Mouse (Mus musculus): Measurements from ENCODE around the gene Usp8.

Gene Usp8

GRCm38 (mm10) chr2:126740314-126740713 lies 33.2 kb downstream of the Usp8 start:
- DNase-seq (ENCODE audit: low read depth, low spot score): no peak

DNA sequence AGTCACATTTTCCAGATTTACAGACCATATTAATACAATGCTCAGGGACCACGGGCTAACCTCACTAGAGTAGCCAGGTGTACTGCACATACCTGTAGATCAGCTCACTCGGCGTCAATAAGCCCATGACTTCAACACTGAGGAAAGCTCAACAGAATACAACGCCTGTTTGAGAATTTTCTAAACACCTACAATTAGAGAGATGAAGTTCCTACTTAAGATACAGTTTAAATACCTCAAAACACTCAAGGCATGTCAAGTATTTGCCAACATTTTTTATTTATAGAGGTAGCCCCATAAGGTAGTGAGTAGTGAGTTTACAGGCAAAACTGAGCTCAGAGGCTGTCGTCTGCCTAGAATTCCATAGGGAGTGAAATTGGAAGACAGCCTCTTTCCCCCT lies 36.3 kb downstream of the Usp8 start:
- DNase-seq (ENCODE audit: low read depth, low spot score): no peak

DNA sequence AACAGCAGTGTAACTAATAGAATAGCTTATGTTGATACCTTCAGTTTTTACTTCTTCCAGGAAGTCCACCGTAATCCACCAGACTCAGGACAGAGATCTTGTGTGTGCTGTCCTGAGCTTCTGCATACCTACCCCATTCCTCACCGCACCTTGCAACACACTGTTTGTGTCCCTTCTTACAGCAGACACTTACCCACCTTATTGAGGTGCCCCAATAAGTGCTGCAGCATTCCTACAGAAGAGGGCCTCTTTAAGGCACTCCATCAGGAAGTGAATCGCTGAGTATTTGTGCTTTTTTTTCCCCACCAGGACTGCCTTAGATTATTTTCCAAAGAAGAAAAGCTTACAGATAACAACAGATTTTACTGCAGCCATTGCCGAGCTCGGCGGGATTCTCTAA lies 48.5 kb downstream of the Usp8 start:
- no peak for DNase-seq (ENCODE audit: low read depth, low spot score)

DNA sequence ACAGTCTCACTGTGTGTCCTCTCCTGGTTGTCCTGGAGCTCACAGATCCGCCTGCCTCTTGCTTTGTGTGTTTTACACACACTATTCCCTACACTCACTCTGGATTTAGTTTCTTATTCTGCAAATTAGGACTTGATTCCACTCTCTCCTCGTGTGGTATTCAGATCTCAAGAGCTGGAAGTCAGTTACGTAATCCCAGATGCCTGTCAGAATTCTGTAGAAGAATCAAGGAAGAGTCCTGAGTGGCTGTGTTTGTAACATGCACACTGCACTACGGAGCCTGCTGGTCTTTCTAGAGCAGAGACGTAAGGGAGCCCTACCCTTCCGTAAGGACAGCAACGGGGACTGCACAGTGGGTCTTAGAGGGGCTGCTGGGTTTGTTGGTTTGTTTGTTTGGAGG lies 52.2 kb downstream of the Usp8 start:
- no peak for DNase-seq (ENCODE audit: low read depth, low spot score)

DNA sequence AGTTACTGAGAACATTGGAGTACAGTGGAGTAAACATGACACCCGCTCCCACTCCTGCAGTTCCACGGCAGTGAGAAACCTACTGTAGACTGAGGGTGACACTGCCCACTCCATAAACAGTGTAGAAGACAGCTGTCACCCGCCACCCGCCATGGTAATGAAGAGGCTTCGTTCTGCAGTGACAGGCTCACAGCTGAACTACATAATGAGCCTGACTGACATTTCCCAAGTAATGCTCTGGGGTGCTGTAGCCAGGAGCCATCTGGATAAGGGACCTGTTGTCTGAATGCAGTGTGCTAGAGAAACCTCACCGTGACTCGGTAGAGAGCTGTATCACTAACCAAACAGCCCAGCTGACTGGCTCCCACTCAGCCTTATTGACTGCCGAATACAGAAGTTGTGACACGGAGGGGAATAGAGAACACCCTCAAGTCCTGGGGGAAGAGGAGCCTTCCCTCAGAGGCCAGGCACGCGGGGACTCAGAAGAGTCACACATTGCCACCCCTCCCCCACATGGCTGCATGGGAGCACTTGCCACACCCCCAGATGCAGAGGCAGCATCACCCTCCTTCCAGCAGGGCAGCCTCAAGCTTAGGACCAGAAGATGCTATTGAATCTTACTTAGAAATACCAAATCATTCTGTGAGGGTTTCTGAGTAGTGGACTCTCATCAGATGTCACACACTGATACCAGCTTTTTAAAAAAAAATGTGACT lies 58.9 kb downstream of the Usp8 start:
- DNase-seq (ENCODE audit: low read depth, low spot score): no peak

GRCm38 (mm10) chr2:126767599-126767998 lies 60.5 kb downstream of the Usp8 start:
- DNase-seq (ENCODE audit: low read depth, low spot score): no peak

DNA sequence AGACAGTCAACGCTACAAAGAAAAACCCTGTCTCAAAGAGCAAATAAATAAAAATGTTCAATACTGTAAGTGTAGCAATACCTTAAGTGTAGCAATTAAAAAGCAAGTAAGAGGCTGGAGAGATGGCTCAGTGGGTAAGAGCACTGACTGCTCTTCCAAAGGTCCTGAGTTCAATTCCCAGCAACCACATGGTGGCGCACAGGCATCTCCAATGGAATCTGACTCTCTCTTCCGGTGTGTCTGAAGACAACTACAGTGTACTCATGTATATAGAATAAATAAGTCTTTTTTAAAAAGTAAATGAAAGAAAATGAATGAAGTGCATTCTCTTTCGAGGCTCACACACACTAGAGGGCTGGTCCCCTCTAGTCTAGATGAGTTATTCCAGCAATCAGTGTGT lies 61.1 kb downstream of the Usp8 start:
- no peak for DNase-seq (ENCODE audit: low read depth, low spot score)

- DNase-seq (ENCODE audit: low read depth, low spot score): no peak
These were observed 62.5 kb downstream of the Usp8 start for GRCm38 (mm10) chr2:126769431-126770181.

GRCm38 (mm10) chr2:126772217-126772616 lies 65.1 kb downstream of the Usp8 start:
- no peak for DNase-seq (ENCODE audit: low read depth, low spot score)

- no peak for DNase-seq (ENCODE audit: low read depth, low spot score)
These were observed 68.8 kb downstream of the Usp8 start for GRCm38 (mm10) chr2:126775951-126776350.

- no peak for DNase-seq (ENCODE audit: low read depth, low spot score)
These were observed 69.3 kb downstream of the Usp8 start for GRCm38 (mm10) chr2:126776416-126776815.

DNA sequence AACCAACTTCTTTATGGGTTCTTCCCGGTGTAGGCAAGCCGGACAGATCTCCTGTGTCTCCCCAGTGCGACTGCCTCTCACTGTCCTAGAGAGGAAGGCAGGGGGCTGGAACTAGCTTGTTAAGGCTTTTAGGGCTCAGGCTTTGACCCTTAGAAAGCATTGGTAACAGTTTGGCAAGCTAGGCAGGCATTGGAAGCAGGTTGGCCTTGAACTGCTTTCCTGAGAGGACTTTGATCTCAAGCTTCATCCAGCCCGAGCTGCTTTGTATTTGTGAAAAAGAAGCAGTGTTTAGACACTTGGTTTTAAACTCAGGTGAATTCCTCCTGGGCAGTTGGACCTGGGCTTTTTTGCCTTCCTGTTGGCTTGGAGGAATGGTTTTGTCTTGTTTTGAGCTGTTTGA lies 71.7 kb downstream of the Usp8 start:
- no peak for DNase-seq (ENCODE audit: low read depth, low spot score)

DNA sequence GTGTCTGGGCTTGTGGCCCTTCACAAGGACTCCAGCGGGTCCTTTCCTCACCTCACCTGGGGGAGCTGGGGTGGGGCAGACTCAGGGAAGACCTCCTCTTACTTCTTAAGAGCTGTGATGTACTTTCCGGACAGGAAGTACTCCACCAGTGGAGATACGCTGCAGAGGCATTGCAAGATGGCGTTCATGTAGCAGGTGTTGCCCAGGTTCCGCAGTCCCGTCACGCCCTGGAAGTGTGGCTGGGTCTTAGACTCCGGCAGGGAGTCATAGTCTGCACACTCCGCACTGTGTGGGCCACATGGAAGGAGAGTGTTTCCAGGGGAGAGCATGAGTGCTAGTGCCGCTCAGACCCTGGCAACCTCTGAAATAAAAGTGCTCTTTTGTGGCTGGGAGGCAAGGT lies 73.2 kb downstream of the Usp8 start:
- DNase-seq (ENCODE audit: low read depth, low spot score): no peak

GRCm38 (mm10) chr2:126781478-126781877 lies 74.3 kb downstream of the Usp8 start:
- no peak for DNase-seq (ENCODE audit: low read depth, low spot score)

DNA sequence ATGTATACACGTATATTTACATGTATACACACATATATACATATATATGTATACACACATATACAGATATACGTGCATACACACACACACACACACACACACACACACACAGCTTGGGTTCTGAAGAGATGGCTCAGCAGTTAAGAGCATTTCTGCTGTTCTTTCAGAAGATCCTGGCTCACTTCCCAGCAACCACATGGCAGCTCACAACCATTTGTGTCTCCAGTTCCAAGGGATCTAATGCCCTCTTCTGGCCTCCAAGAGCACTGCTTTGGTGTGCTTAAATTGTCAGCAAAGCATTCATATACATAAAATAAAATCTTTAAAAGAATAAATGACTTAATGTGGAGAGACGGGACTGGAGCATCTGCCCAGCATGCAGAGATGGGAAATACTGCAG lies 75.3 kb downstream of the Usp8 start:
- DNase-seq (ENCODE audit: low read depth, low spot score): no peak

- DNase-seq (ENCODE audit: low read depth, low spot score): no peak
These were observed 76.2 kb downstream of the Usp8 start, which contains the start of gene Usp50 for GRCm38 (mm10) chr2:126783370-126783769. Usp50 (minus strand) TSS chr2:126783470.

DNA sequence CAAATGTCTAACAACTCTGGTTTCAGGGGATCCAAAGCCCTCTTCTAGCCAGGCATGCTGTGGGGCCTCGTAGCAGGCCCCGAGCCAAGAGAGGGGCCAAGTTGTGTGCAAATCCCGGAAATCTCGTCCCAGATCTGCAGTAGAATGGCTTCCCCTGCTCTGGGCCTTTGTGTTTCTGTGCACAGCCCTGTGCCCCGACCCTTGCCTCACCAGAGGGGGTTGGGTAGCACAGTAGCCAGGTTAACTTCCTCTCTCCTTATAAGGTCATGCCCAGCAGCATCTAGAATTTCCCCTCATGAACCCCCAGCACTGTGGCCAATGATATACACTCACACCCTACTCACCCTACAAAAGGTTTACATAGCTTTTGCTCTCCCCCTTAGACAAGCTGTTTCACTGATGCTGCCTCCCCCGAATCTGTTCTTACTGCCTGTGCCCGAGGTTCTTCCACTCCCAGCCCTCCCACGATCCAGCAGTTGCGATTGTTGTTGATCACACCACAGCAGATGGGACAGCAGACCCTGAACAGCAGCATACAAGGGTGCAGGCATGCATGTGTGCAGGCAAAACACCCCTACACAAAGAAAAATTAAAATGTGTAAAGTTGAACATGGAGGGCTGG lies 80.7 kb downstream of the Usp8 start:
- DNase-seq (ENCODE audit: low read depth, low spot score): no peak

DNA sequence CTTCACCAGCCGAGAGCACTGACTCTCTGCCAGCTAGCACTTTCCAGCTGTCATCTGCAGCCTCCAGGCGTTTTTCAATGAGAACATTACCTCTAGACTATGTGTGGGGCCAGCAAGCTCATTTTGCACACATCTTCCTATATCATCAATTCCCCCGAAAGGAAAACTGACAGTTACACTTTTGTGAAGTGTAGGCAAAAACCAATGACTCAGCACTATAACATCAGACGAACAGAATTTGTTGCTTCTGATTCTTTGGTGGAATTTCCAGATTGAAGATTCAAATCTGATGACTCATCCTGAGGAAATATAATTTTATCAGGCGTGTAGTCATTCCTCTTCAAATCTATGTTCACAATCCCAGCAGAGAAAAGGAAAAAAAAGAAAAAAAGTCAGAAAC lies 85.5 kb downstream of the Usp8 start:
- DNase-seq (ENCODE audit: low read depth, low spot score): no peak

- no peak for DNase-seq (ENCODE audit: low read depth, low spot score)
These were observed 88.6 kb downstream of the Usp8 start for GRCm38 (mm10) chr2:126795708-126796107.

- DNase-seq (ENCODE audit: low read depth, low spot score): no peak
These were observed 91.3 kb downstream of the Usp8 start for GRCm38 (mm10) chr2:126798455-126798854.

GRCm38 (mm10) chr2:126801980-126802379 lies 94.9 kb downstream of the Usp8 start:
- DNase-seq (ENCODE audit: low read depth, low spot score): no peak

Data from embryo, embryonic 11.5 days (tissue).